Mouse (Mus musculus) frontal cortex, postnatal 25 days (tissue): ENCODE results near the gene Dennd4c.

ENCODE experiments used
- DNase-seq, 2 experiments: peaks; one replicate each; pipeline ENCODE4 v3.0.0; 2022; ENCODE audit warnings: low spot score in 2 of 2

Gene Dennd4c

GRCm38 (mm10) chr4:86882413-86882812, 134.1 kb downstream of the Dennd4c start:
- DNase-seq: no peak

GRCm38 (mm10) chr4:86884945-86885344, 136.6 kb downstream of the Dennd4c start:
- DNase-seq: no peak

GRCm38 (mm10) chr4:86885790-86886159, 137.4 kb downstream of the Dennd4c start:
- DNase-seq: no peak

GRCm38 (mm10) chr4:86886160-86886878, 138.0 kb downstream of the Dennd4c start:
- no peak for DNase-seq

- no peak for DNase-seq
Observed at GRCm38 (mm10) chr4:86887879-86888278, 139.5 kb downstream of the Dennd4c start.

- DNase-seq: no peak
Observed at GRCm38 (mm10) chr4:86897411-86897810, 149.1 kb downstream of the Dennd4c start.

GRCm38 (mm10) chr4:86898791-86899474, 150.6 kb downstream of the Dennd4c start:
- no peak for DNase-seq
